Mouse (Mus musculus): Measurements from ENCODE around the gene Cry1.

DNA sequence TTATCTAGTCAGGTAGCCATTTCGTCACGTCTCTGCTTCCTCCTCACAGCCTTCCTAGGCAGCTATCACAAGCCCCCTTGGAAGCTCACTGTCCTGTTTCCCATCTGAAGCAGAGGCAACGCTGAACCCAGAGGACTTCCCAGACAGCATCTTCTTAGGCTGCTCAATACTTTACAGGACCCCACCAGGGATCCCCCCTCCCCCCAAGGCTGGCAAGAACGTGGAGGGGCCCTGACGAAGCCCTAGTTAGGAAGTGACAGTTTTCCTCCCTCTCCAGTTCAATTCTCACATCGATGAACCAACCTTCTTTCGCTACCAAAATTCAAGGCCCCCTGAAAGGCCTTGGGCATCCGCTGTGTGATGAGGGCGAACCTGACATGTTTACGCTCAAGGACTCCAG, 83.0 kb downstream of the Cry1 start:
- TF ChIP-seq POLR2A (IDR thresholded peaks at IDR 0.05; ENCODE audit: insufficient read length, low read depth) = no peak
- TF ChIP-seq E2F4 (IDR thresholded peaks at IDR 0.05; ENCODE audit: insufficient read depth) = no peak
- TF ChIP-seq TCF12 (IDR thresholded peaks at IDR 0.05; ENCODE audit: insufficient read depth, poor library complexity, severe bottlenecking) = no peak
- TF ChIP-seq USF1 (IDR thresholded peaks at IDR 0.05; ENCODE audit: low read depth) = no peak
- no peak for TF ChIP-seq POLR2AphosphoS2 (IDR thresholded peaks at IDR 0.05; ENCODE audit: insufficient read length, low read depth)
- TF ChIP-seq MAX (IDR thresholded peaks at IDR 0.05; ENCODE audit: low read depth) = no peak
- no peak for TF ChIP-seq TCF3 (IDR thresholded peaks at IDR 0.05; ENCODE audit: insufficient read length, low read depth)
- no peak for TF ChIP-seq MYOD1 (IDR thresholded peaks at IDR 0.05; ENCODE audit: control insufficient read depth in 1 of 3, insufficient read length in 2 of 3, low read depth in 2 of 3)
